Mouse (Mus musculus): Measurements from ENCODE around the gene Inpp4b. TPM values are rescaled to one million over a fixed set of nuclear protein-coding genes. Genes with fewer than 3 reads are reported as not detected.

Inpp4b gene
- polyA plus RNA-seq, 1 experiment from 2014 or later: 3.2 TPM

GRCm38 (mm10) chr8:81855009-81855408, 512.7 kb downstream of the Inpp4b start:
- DNase-seq (ENCODE audit: low spot score): no peak
- Histone ChIP-seq H3K4me3 (ENCODE audit: low read depth, low read length) (no peak overlapping the region), H3K27me3 (ENCODE audit: control insufficient read depth, insufficient read depth, low read length) (no peaks in the 10 kb centered on the region), H3K36me3 (ENCODE audit: control insufficient read depth, insufficient read depth, low read length) (no peaks in the 10 kb centered on the region), H3K4me2 (replicated peaks; ENCODE audit: low read depth) (no peak overlapping the region), H3K27ac (replicated peaks) (no peak overlapping the region), H3K4me1 (replicated peaks; ENCODE audit: control insufficient read depth, insufficient read depth) (no peaks in the 10 kb centered on the region), H3K9ac (ENCODE audit: low read length) (no peak overlapping the region), H3K9me3 (ENCODE audit: control insufficient read depth, low read length) (no peaks in the 10 kb centered on the region)
- ATAC-seq (ENCODE audit: low FRiP score, low TSS enrichment): no peak
- TF ChIP-seq CTCF (IDR thresholded peaks at IDR 0.05; ENCODE audit: low read depth): no peak
- no peak for TF ChIP-seq EP300 (optimal IDR thresholded peaks at IDR 0.05)
- WGBS: 77% methylated on average over 1 of the region's 1 CpGs

GRCm38 (mm10) chr8:81856120-81856519, 513.8 kb downstream of the Inpp4b start:
- no peaks in the 10 kb centered on the region for H3K4me1 ChIP-seq (replicated peaks; ENCODE audit: control insufficient read depth, insufficient read depth)
- no peaks in the 10 kb centered on the region for H3K9me3 ChIP-seq (ENCODE audit: control insufficient read depth, low read length)
- H3K4me2 ChIP-seq (replicated peaks; ENCODE audit: low read depth): no peak overlapping the region
- TF ChIP-seq EP300 (optimal IDR thresholded peaks at IDR 0.05): no peak
- TF ChIP-seq CTCF (IDR thresholded peaks at IDR 0.05; ENCODE audit: low read depth): no peak
- DNase-seq (ENCODE audit: low spot score) (no peak), ATAC-seq (ENCODE audit: low FRiP score, low TSS enrichment) (no peak)
- no peaks in the 10 kb centered on the region for H3K27me3 ChIP-seq (ENCODE audit: control insufficient read depth, insufficient read depth, low read length)
- H3K36me3 ChIP-seq (ENCODE audit: control insufficient read depth, insufficient read depth, low read length): no peaks in the 10 kb centered on the region
- H3K9ac ChIP-seq (ENCODE audit: low read length): no peak overlapping the region
- 59% methylated on average over 4 of the region's 4 CpGs for WGBS
- H3K27ac ChIP-seq (replicated peaks): no peak overlapping the region
- H3K4me3 ChIP-seq (ENCODE audit: low read depth, low read length): no peak overlapping the region

- DNase-seq (ENCODE audit: low spot score) (no peak), ATAC-seq (ENCODE audit: low FRiP score, low TSS enrichment) (no peak)
- TF ChIP-seq EP300 (optimal IDR thresholded peaks at IDR 0.05) (no peak), CTCF (IDR thresholded peaks at IDR 0.05; ENCODE audit: low read depth) (no peak)
- Histone ChIP-seq H3K9ac (ENCODE audit: low read length) (no peak overlapping the region), H3K4me3 (ENCODE audit: low read depth, low read length) (no peak overlapping the region), H3K4me2 (replicated peaks; ENCODE audit: low read depth) (no peak overlapping the region), H3K36me3 (ENCODE audit: control insufficient read depth, insufficient read depth, low read length) (no peaks in the 10 kb centered on the region), H3K27ac (replicated peaks) (no peak overlapping the region), H3K9me3 (ENCODE audit: control insufficient read depth, low read length) (no peaks in the 10 kb centered on the region), H3K27me3 (ENCODE audit: control insufficient read depth, insufficient read depth, low read length) (no peaks in the 10 kb centered on the region), H3K4me1 (replicated peaks; ENCODE audit: control insufficient read depth, insufficient read depth) (no peaks in the 10 kb centered on the region)
- 53% methylated on average over 6 of the region's 6 CpGs for WGBS
Observed at GRCm38 (mm10) chr8:81856608-81857007, 514.3 kb downstream of the Inpp4b start.

- no peaks in the 10 kb centered on the region for H3K36me3 ChIP-seq (ENCODE audit: control insufficient read depth, insufficient read depth, low read length)
- no peak overlapping the region for H3K4me3 ChIP-seq (ENCODE audit: low read depth, low read length)
- no peak overlapping the region for H3K4me2 ChIP-seq (replicated peaks; ENCODE audit: low read depth)
- ATAC-seq (ENCODE audit: low FRiP score, low TSS enrichment) (no peak), DNase-seq (ENCODE audit: low spot score) (no peak)
- no peak overlapping the region for H3K9ac ChIP-seq (ENCODE audit: low read length)
- 83% methylated on average over 4 of the region's 4 CpGs for WGBS
- no peak for TF ChIP-seq CTCF (IDR thresholded peaks at IDR 0.05; ENCODE audit: low read depth)
- no peak for TF ChIP-seq EP300 (optimal IDR thresholded peaks at IDR 0.05)
- H3K4me1 ChIP-seq (replicated peaks; ENCODE audit: control insufficient read depth, insufficient read depth): no peaks in the 10 kb centered on the region
- no peaks in the 10 kb centered on the region for H3K27me3 ChIP-seq (ENCODE audit: control insufficient read depth, insufficient read depth, low read length)
- no peaks in the 10 kb centered on the region for H3K9me3 ChIP-seq (ENCODE audit: control insufficient read depth, low read length)
- no peak overlapping the region for H3K27ac ChIP-seq (replicated peaks)
Observed at GRCm38 (mm10) chr8:81858393-81858792, 516.0 kb downstream of the Inpp4b start.

- Histone ChIP-seq H3K9me3 (ENCODE audit: control insufficient read depth, low read length) (no peaks in the 10 kb centered on the region), H3K36me3 (ENCODE audit: control insufficient read depth, insufficient read depth, low read length) (no peaks in the 10 kb centered on the region), H3K4me3 (ENCODE audit: low read depth, low read length) (no peak overlapping the region), H3K27me3 (ENCODE audit: control insufficient read depth, insufficient read depth, low read length) (no peaks in the 10 kb centered on the region), H3K4me2 (replicated peaks; ENCODE audit: low read depth) (no peak overlapping the region), H3K4me1 (replicated peaks; ENCODE audit: control insufficient read depth, insufficient read depth) (no peaks in the 10 kb centered on the region), H3K9ac (ENCODE audit: low read length) (no peak overlapping the region), H3K27ac (replicated peaks) (no peak overlapping the region)
- TF ChIP-seq EP300 (optimal IDR thresholded peaks at IDR 0.05) (no peak), CTCF (IDR thresholded peaks at IDR 0.05; ENCODE audit: low read depth) (no peak)
- 62% methylated on average over 1 of the region's 1 CpGs for WGBS
- DNase-seq (ENCODE audit: low spot score): no peak
- no peak for ATAC-seq (ENCODE audit: low FRiP score, low TSS enrichment)
Observed at GRCm38 (mm10) chr8:81859805-81860204, 517.4 kb downstream of the Inpp4b start.

GRCm38 (mm10) chr8:81861311-81861710, 519.0 kb downstream of the Inpp4b start:
- no peak overlapping the region for H3K4me3 ChIP-seq (ENCODE audit: low read depth, low read length)
- TF ChIP-seq CTCF (IDR thresholded peaks at IDR 0.05; ENCODE audit: low read depth) (no peak), EP300 (optimal IDR thresholded peaks at IDR 0.05) (no peak)

More at GRCm38 (mm10) chr8:81861311-81861710, 519.0 kb downstream of the Inpp4b start:
- DNase-seq (ENCODE audit: low spot score) (no peak), ATAC-seq (ENCODE audit: low FRiP score, low TSS enrichment) (no peak)
- Histone ChIP-seq H3K36me3 (ENCODE audit: control insufficient read depth, insufficient read depth, low read length) (no peaks in the 10 kb centered on the region), H3K27ac (replicated peaks) (no peak overlapping the region), H3K9me3 (ENCODE audit: control insufficient read depth, low read length) (no peaks in the 10 kb centered on the region), H3K27me3 (ENCODE audit: control insufficient read depth, insufficient read depth, low read length) (no peaks in the 10 kb centered on the region), H3K9ac (ENCODE audit: low read length) (no peak overlapping the region), H3K4me2 (replicated peaks; ENCODE audit: low read depth) (no peak overlapping the region), H3K4me1 (replicated peaks; ENCODE audit: control insufficient read depth, insufficient read depth) (no peaks in the 10 kb centered on the region)
- WGBS: 82% methylated on average over 8 of the region's 8 CpGs

Measured in stomach, postnatal 0 days (tissue).